Mouse (Mus musculus) cortical plate, adult 2 months (tissue): Measurements from ENCODE around the gene Faf1. TPM values are rescaled to one million over a fixed set of nuclear protein-coding genes. Genes with fewer than 3 reads are reported as not detected.

ENCODE experiments used
- H3K27ac ChIP-seq: fragments of 200-500 bp; 2 replicates; pipeline ENCODE4 v1.5.1; 2012; ENCODE audit warnings: low read length, control low read depth, inconsistent platforms; ENCODE audit not compliant: insufficient read depth
- H3K4me1 ChIP-seq: fragments of 200-500 bp; 2 replicates; pipeline ENCODE4 v1.6.1; 2011; ENCODE audit warnings: low read length; ENCODE audit not compliant: control insufficient read depth, insufficient read depth
- H3K4me3 ChIP-seq: fragments of 200-500 bp; 2 replicates; pipeline ENCODE4 v1.5.1; 2011; ENCODE audit warnings: mild to moderate bottlenecking, low read length, control low read depth; ENCODE audit not compliant: insufficient read depth
- CTCF ChIP-seq: fragments of 200-500 bp; IDR thresholded peaks from 2 replicates; pipeline ENCODE4 v1.5.1; 2011; ENCODE audit warnings: mild to moderate bottlenecking, control low read depth, low read length; ENCODE audit not compliant: insufficient read depth; ENCODE audit errors: extremely low read depth
- POLR2A ChIP-seq: fragments of 200-500 bp; IDR thresholded peaks from 2 replicates; pipeline ENCODE4 v1.6.1; 2011; ENCODE audit warnings: mild to moderate bottlenecking, low read length, control low read depth; ENCODE audit not compliant: insufficient read depth; ENCODE audit errors: extremely low read depth
- polyA plus RNA-seq: library from polyadenylated mRNA; depleted of rRNA; stranded (reverse); fragments of >200 nt; gene quantifications from 2 replicates; pipeline ENCODE4 v1.2.3, GENCODE M21; 2012; rRNA removed

The Faf1 gene
- polyA plus RNA-seq, 1 experiment: 17.9 TPM

DNA sequence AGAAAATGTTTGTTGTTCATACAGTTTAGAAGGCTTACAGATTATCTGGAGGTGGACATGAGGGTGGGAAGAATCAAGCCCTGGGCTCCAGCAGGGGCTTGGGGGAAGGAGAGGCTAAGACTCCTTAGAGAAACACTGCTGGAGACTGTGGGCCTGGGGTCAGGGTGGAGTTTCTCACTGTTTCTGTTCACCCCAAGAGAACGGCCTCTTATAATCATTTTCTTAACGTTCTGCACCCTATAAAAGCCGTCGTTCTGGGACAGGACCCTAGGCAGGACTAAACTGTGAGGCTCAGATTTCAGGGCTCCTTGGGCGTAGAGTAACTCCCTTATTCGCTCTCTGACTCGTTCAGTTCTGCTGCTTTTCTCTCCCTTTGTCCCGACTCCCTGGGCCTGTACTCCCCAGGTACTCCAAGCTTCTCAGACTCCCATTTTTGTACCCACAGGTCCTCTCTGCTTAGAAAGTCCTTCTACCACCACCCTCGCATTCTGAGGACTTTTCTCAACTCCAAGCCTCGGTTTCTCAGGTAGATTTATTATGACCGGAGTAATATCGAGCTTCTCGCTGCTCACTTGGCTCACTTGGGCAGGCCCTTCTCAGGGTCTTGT is 310.5 kb downstream of the Faf1 start:
- TF ChIP-seq POLR2A (no peak), CTCF (no peak)
- H3K4me1 ChIP-seq: no peaks in the 10 kb centered on the region
- H3K4me3 ChIP-seq: no peak overlapping the region
- no peak overlapping the region for H3K27ac ChIP-seq

DNA sequence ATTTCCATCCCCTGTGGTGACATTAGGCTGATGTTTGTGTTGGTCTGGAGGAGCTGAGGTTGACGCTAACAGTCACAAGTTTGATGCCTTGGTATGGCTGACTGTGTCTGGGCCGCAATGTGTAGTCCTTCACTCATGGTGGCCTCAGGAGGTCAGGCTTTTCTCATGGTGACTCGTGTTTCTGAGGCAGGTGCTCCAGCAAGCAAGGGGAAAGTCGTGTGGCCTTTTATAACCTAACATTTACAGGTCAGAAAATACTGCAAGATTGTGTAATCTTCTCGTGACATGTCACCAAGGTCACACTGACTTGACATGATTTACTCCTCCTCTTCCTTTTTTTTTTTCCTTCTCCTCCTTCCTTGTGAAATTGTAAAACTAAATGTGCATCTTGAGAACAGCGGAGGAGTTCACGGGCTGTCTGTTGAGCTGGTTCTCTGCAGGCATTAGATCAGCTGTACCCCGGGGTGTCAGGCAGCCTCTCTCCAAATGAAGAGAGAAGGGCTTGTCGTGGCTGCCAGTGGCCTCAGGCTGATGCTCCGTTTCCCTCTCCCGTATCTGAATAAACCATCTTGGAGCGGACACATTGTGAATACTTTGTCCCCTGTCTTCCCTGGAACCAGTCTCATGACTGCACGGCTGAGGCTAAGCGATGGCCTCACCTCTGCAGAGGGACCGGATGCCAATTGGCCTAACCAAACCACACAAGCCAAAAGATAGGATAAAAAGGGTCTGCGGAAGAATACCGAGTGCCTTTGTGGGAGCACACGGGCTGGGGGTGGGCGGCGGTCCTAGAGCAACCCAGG is 311.4 kb downstream of the Faf1 start:
- H3K4me3 ChIP-seq: no peak overlapping the region
- no peak overlapping the region for H3K27ac ChIP-seq
- no peak for TF ChIP-seq POLR2A
- no peak for TF ChIP-seq CTCF
- no peaks in the 10 kb centered on the region for H3K4me1 ChIP-seq

DNA sequence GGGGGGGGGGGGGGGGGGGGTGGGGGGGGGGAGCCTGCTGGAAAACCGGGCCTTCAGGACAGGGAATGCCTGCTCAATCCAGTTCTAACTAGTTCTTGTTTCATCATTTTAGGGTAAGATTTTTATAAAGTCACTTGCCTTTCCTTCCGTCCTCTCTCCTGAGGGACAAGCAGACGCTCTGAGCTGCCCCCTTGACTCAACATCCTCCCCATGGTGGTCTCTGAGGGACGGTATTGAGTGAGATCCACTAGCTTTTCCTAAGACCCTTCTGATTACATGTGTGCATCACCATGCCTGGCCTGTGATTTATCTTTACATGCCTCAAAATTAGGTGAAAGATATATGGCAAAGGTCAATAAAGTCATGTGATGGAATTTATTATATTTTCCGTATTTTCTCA is 312.0 kb downstream of the Faf1 start:
- Histone ChIP-seq H3K27ac (no peak overlapping the region), H3K4me3 (no peak overlapping the region), H3K4me1 (no peaks in the 10 kb centered on the region)
- no peak for TF ChIP-seq CTCF
- no peak for TF ChIP-seq POLR2A

DNA sequence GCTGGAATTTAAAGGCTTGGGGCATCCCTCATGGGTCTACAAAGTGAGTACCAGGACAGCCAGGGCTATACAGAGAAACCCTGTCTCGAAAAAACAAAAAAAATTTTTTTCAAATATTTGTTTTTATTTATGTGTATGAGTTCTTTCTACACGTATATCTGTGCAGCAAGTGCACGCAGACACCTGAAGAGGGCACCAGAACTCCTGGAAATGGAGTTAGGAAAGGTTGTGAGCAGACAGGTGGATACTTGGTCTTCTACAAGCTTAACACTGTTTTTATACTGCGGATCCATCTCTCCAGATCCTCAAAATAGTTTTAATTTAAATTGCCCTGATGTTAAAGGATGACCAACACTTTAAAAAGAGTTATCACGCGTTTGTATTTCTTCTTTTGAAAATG is 312.8 kb downstream of the Faf1 start:
- Histone ChIP-seq H3K27ac (no peak overlapping the region), H3K4me3 (no peak overlapping the region), H3K4me1 (no peaks in the 10 kb centered on the region)
- TF ChIP-seq POLR2A: no peak
- TF ChIP-seq CTCF: no peak

DNA sequence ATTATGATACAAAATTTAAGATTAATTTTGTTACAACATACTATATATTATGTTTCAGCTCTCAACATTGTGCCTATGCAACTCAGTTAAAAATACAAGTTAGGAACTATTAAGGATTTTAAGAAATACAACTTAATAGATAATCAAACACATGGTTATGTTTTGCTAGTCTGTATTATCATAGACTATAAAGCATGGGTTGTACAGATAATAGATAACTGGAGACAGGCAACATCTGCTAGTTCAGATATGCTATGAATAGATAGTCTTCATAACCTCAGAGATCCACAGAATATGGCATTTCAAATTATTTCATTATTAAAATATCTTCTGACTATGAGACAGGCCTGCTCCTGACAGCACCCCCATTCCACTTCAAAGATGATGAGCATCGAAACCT is 329.7 kb downstream of the Faf1 start:
- H3K27ac ChIP-seq: no peak overlapping the region
- H3K4me1 ChIP-seq: no peaks in the 10 kb centered on the region
- TF ChIP-seq CTCF (no peak), POLR2A (no peak)
- no peak overlapping the region for H3K4me3 ChIP-seq

Other genes starting within 250 kb of the Faf1 start
- gene Rnf11, start 191.9 kb upstream of the Faf1 start, polyA plus RNA-seq: 174 and 187 TPM in 2 replicates
- not detected in 2 replicates for gene 4930522H14Rik, start 145.3 kb upstream of the Faf1 start, polyA plus RNA-seq
- gene Cdkn2c, start 9.4 kb upstream of the Faf1 start, polyA plus RNA-seq: 5.4 and 6.3 TPM in 2 replicates